Mouse (Mus musculus): ENCODE results near the gene Ift52. TPM values are rescaled to one million over a fixed set of nuclear protein-coding genes. Genes with fewer than 3 reads are reported as not detected.
A peak's percentile ranks its signal among the peaks of the same experiment; 100 is the strongest.

Gene Ift52
- polyA plus RNA-seq, 1 experiment from 2014 or later, result 34.8 TPM

- Histone ChIP-seq H3K4me2 (ENCODE audit: low read depth, low read length) (no peak overlapping the region), H3K9ac (ENCODE audit: low read length) (no peak overlapping the region), H3K4me1 (ENCODE audit: control insufficient read depth, insufficient read depth, low read length) (peaks cover 3% of the 10 kb centered on the region; the same call in 1 of the 2 replicates), H3K27ac (ENCODE audit: low read length) (no peak overlapping the region), H3K27me3 (ENCODE audit: control insufficient read depth, insufficient read depth, low read length) (no peaks in the 10 kb centered on the region; the same call in 1 of the 2 replicates), H3K4me3 (ENCODE audit: low read length) (no peak overlapping the region), H3K36me3 (ENCODE audit: control insufficient read depth, insufficient read depth) (no peaks in the 10 kb centered on the region), H3K9me3 (replicated peaks; ENCODE audit: control insufficient read depth, low read length) (no peaks in the 10 kb centered on the region)
- ATAC-seq (replicated peaks; ENCODE audit: extremely low read depth, insufficient read depth, low FRiP score), result no peak
- 27% methylated on average over 3 of the region's 3 CpGs for WGBS
Measured at GRCm38 (mm10) chr2:162999744-163000143, 17.4 kb upstream of the Ift52 start.

DNA sequence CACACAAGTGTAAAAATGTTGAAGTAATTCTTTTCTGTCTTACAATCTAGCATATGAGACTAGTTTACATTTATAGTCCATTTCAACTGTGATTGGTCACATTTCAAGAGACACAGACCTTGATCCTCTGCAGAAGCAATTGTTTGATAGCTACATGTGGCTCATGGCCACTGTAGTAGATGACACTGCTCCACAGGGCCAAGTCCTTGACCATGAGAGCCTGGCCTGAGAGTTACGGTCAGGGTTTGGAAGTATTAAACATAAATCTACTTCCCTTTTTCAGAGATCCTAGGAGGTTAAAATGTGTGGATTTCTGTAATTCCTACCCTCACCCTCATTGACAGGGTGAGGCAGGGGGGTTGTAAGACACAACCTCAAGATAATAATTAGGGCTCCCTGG is 16.1 kb upstream of the Ift52 start:
- no peak overlapping the region for H3K4me3 ChIP-seq (ENCODE audit: low read length)
- H3K36me3 ChIP-seq (ENCODE audit: control insufficient read depth, insufficient read depth), result no peaks in the 10 kb centered on the region
- H3K4me1 ChIP-seq (ENCODE audit: control insufficient read depth, insufficient read depth, low read length), result peaks cover 3% of the 10 kb centered on the region; the same call in 1 of the 2 replicates
- no peak overlapping the region for H3K27ac ChIP-seq (ENCODE audit: low read length)
- no peaks in the 10 kb centered on the region for H3K9me3 ChIP-seq (replicated peaks; ENCODE audit: control insufficient read depth, low read length)
- no peaks in the 10 kb centered on the region; the same call in 1 of the 2 replicates for H3K27me3 ChIP-seq (ENCODE audit: control insufficient read depth, insufficient read depth, low read length)
- no peak overlapping the region for H3K9ac ChIP-seq (ENCODE audit: low read length)
- ATAC-seq (replicated peaks; ENCODE audit: extremely low read depth, insufficient read depth, low FRiP score), result no peak
- 92% methylated on average over 1 of the region's 1 CpGs for WGBS
- H3K4me2 ChIP-seq (ENCODE audit: low read depth, low read length), result no peak overlapping the region

DNA sequence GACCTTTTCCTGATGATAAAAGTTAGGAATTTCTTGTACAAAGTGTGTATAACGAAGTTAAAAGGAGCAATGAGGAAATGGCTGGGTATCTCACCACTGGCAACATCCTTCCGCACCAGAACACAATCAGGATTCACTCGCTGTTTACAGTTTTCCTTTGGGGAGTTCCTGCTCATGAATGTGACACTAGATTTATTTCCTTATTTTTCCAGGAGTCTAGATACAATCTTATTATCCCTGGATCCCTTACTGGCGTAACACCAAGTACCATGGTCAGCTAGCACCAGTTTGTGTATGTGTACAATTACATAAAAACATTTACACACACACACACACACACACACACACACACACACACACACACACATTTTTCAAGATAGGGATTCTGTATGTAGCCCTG is 9.9 kb upstream of the Ift52 start:
- H3K9ac ChIP-seq (ENCODE audit: low read length), result no peak overlapping the region
- no peaks in the 10 kb centered on the region for H3K4me1 ChIP-seq (ENCODE audit: control insufficient read depth, insufficient read depth, low read length)
- H3K4me2 ChIP-seq (ENCODE audit: low read depth, low read length), result no peak overlapping the region
- no peak for ATAC-seq (replicated peaks; ENCODE audit: extremely low read depth, insufficient read depth, low FRiP score)
- no peaks in the 10 kb centered on the region for H3K27me3 ChIP-seq (ENCODE audit: control insufficient read depth, insufficient read depth, low read length)
- H3K9me3 ChIP-seq (replicated peaks; ENCODE audit: control insufficient read depth, low read length), result no peaks in the 10 kb centered on the region
- 66% methylated on average over 4 of the region's 4 CpGs for WGBS
- H3K4me3 ChIP-seq (ENCODE audit: low read length), result no peak overlapping the region
- no peaks in the 10 kb centered on the region for H3K36me3 ChIP-seq (ENCODE audit: control insufficient read depth, insufficient read depth)
- no peak overlapping the region for H3K27ac ChIP-seq (ENCODE audit: low read length)

GRCm38 (mm10) chr2:163031289-163031688 is 14.1 kb downstream of the Ift52 start:
- Histone ChIP-seq H3K27ac (ENCODE audit: low read length) (no peak overlapping the region), H3K4me1 (ENCODE audit: control insufficient read depth, insufficient read depth, low read length) (no peaks in the 10 kb centered on the region), H3K4me2 (ENCODE audit: low read depth, low read length) (no peak overlapping the region), H3K9me3 (replicated peaks; ENCODE audit: control insufficient read depth, low read length) (no peaks in the 10 kb centered on the region), H3K4me3 (ENCODE audit: low read length) (no peak overlapping the region), H3K27me3 (ENCODE audit: control insufficient read depth, insufficient read depth, low read length) (no peaks in the 10 kb centered on the region), H3K36me3 (ENCODE audit: control insufficient read depth, insufficient read depth) (peaks cover 55% of the 10 kb centered on the region), H3K9ac (ENCODE audit: low read length) (no peak overlapping the region)
- ATAC-seq (replicated peaks; ENCODE audit: extremely low read depth, insufficient read depth, low FRiP score), result no peak
- 88% methylated on average over 5 of the region's 5 CpGs for WGBS

DNA sequence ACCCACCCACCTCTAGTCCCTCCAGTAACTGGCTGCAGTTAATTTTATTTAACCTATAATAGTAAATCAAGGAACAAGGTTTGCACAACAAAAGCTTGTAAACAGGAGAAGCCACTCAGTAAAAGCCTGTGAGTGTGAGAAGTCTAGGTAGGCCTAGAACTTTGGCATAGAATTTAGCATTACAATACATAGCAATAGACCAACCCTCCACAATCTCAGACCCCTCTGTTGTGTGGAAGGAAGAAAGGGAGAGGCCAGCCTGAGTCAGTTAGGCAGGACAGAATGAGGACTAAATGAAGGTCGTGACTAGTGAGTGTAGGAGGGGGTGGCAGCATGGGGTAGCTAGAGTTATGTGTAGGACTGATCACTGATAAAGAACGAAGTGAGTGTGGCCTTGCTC is 14.6 kb downstream of the Ift52 start:
- H3K9ac ChIP-seq (ENCODE audit: low read length), result no peak overlapping the region
- H3K27ac ChIP-seq (ENCODE audit: low read length), result no peak overlapping the region
- H3K9me3 ChIP-seq (replicated peaks; ENCODE audit: control insufficient read depth, low read length), result no peaks in the 10 kb centered on the region
- peaks cover 3% of the 10 kb centered on the region for H3K4me1 ChIP-seq (ENCODE audit: control insufficient read depth, insufficient read depth, low read length)
- H3K36me3 ChIP-seq (ENCODE audit: control insufficient read depth, insufficient read depth), result peaks cover 51% of the 10 kb centered on the region
- no peak for ATAC-seq (replicated peaks; ENCODE audit: extremely low read depth, insufficient read depth, low FRiP score)
- WGBS, result 47% methylated on average over 2 of the region's 2 CpGs
- no peaks in the 10 kb centered on the region for H3K27me3 ChIP-seq (ENCODE audit: control insufficient read depth, insufficient read depth, low read length)
- no peak overlapping the region for H3K4me2 ChIP-seq (ENCODE audit: low read depth, low read length)
- no peak overlapping the region for H3K4me3 ChIP-seq (ENCODE audit: low read length)

GRCm38 (mm10) chr2:163032622-163033021 is 15.5 kb downstream of the Ift52 start:
- no peak overlapping the region for H3K4me2 ChIP-seq (ENCODE audit: low read depth, low read length)
- H3K4me1 ChIP-seq (ENCODE audit: control insufficient read depth, insufficient read depth, low read length), result peaks cover 9% of the 10 kb centered on the region
- no peak overlapping the region for H3K4me3 ChIP-seq (ENCODE audit: low read length)
- H3K9me3 ChIP-seq (replicated peaks; ENCODE audit: control insufficient read depth, low read length), result no peaks in the 10 kb centered on the region
- ATAC-seq (replicated peaks; ENCODE audit: extremely low read depth, insufficient read depth, low FRiP score), result no peak
- H3K27ac ChIP-seq (ENCODE audit: low read length), result no peak overlapping the region
- no peaks in the 10 kb centered on the region for H3K27me3 ChIP-seq (ENCODE audit: control insufficient read depth, insufficient read depth, low read length)
- 31% methylated on average over 4 of the region's 4 CpGs for WGBS
- H3K9ac ChIP-seq (ENCODE audit: low read length), result no peak overlapping the region
- H3K36me3 ChIP-seq (ENCODE audit: control insufficient read depth, insufficient read depth), result peaks cover 52% of the 10 kb centered on the region

- H3K4me3 ChIP-seq (ENCODE audit: low read length), result no peak overlapping the region
- H3K36me3 ChIP-seq (ENCODE audit: control insufficient read depth, insufficient read depth), result peaks cover 47% of the 10 kb centered on the region
- H3K9me3 ChIP-seq (replicated peaks; ENCODE audit: control insufficient read depth, low read length), result no peaks in the 10 kb centered on the region
- H3K27ac ChIP-seq (ENCODE audit: low read length), result no peak overlapping the region
- H3K4me1 ChIP-seq (ENCODE audit: control insufficient read depth, insufficient read depth, low read length), result peaks cover 9% of the 10 kb centered on the region
- 75% methylated on average over 7 of the region's 7 CpGs for WGBS
- H3K27me3 ChIP-seq (ENCODE audit: control insufficient read depth, insufficient read depth, low read length), result no peaks in the 10 kb centered on the region
- no peak for ATAC-seq (replicated peaks; ENCODE audit: extremely low read depth, insufficient read depth, low FRiP score)
- H3K9ac ChIP-seq (ENCODE audit: low read length), result no peak overlapping the region
- H3K4me2 ChIP-seq (ENCODE audit: low read depth, low read length), result no peak overlapping the region
Measured at GRCm38 (mm10) chr2:163039940-163040339, 22.8 kb downstream of the Ift52 start.

DNA sequence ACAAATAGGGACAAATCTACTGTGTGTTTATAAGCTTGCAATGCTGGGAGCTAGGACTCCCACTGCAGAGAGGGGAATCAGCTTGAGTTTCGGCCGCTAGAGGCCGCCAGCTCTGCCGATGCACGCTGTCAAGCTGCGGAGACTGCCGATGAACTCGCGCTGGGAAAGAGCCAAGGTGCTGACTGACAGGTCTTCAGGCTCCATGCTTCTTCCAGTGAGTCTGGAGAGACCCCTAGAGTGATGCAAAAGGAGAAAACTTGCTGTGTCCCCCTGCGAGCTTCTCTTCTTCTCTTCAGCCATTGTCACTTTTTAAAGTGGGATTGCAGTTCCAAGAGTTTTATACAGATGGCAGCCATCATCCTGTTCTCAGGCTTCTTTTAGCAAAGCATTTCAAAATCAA is 31.0 kb downstream of the Ift52 start:
- Histone ChIP-seq H3K36me3 (ENCODE audit: control insufficient read depth, insufficient read depth) (peaks cover 22% of the 10 kb centered on the region), H3K4me2 (ENCODE audit: low read depth, low read length) (peak overlapping the region; percentile 64), H3K9me3 (replicated peaks; ENCODE audit: control insufficient read depth, low read length) (no peaks in the 10 kb centered on the region), H3K4me1 (ENCODE audit: control insufficient read depth, insufficient read depth, low read length) (no peaks in the 10 kb centered on the region), H3K27me3 (ENCODE audit: control insufficient read depth, insufficient read depth, low read length) (no peaks in the 10 kb centered on the region), H3K9ac (ENCODE audit: low read length) (no peak overlapping the region), H3K27ac (ENCODE audit: low read length) (no peak overlapping the region), H3K4me3 (ENCODE audit: low read length) (peak overlapping the region; percentile 34)
- peak; percentile 67 for ATAC-seq (replicated peaks; ENCODE audit: extremely low read depth, insufficient read depth, low FRiP score)
- WGBS, result 4% methylated on average over 10 of the region's 10 CpGs

DNA sequence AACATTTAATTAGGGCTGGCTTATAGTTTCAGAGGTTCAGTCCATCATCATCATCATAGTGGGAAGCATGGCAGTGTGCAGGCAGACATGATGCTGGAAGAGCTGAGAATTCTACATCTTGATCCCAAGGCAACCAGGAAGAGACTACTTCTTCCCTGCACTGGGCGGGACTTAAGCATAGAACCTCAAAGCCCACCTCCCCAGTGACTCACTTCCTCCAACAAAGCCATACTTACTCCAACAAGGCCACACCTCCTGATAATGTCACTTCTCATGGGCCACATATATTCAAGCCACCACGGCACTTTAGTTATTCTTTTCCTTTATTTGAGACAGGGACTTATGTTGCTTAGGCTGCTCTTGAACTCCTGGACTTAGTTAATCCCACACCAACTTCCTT is 32.0 kb downstream of the Ift52 start:
- H3K9me3 ChIP-seq (replicated peaks; ENCODE audit: control insufficient read depth, low read length), result no peaks in the 10 kb centered on the region
- H3K4me3 ChIP-seq (ENCODE audit: low read length), result no peak overlapping the region
- 0 out of 2 replicates have a peak, but pooled peaks cover 4% of the 10 kb centered on the region for H3K4me1 ChIP-seq (ENCODE audit: control insufficient read depth, insufficient read depth, low read length)
- WGBS, result 85% methylated on average over 2 of the region's 2 CpGs
- no peak for ATAC-seq (replicated peaks; ENCODE audit: extremely low read depth, insufficient read depth, low FRiP score)
- H3K27me3 ChIP-seq (ENCODE audit: control insufficient read depth, insufficient read depth, low read length), result no peaks in the 10 kb centered on the region
- H3K27ac ChIP-seq (ENCODE audit: low read length), result no peak overlapping the region
- H3K36me3 ChIP-seq (ENCODE audit: control insufficient read depth, insufficient read depth), result peaks cover 14% of the 10 kb centered on the region
- no peak overlapping the region for H3K9ac ChIP-seq (ENCODE audit: low read length)
- no peak overlapping the region for H3K4me2 ChIP-seq (ENCODE audit: low read depth, low read length)

Data from heart, embryonic 16.5 days (tissue).